Mouse (Mus musculus) heart, embryonic 12.5 days (tissue): ENCODE results near the gene Mical3. TPM values are rescaled to one million over a fixed set of nuclear protein-coding genes. Genes with fewer than 3 reads are reported as not detected.

Experiments used
- ATAC-seq: fragments of 200-750 bp; cut with Nextera tagmentation; 2 replicates; pipeline ENCODE4 v1.8.0; 2017; ENCODE audit warnings: moderate TSS enrichment, moderate library complexity; ENCODE audit not compliant: insufficient number of reproducible peaks, low FRiP score
- H3K27ac ChIP-seq: fragments of 300-500 bp; sonication (generic); 2 replicates; pipeline ENCODE4 v1.5.1; 2016; ENCODE audit warnings: mild to moderate bottlenecking, moderate library complexity; ENCODE audit not compliant: poor library complexity, severe bottlenecking
- H3K27me3 ChIP-seq: fragments of 300-500 bp; sonication (generic); replicated peaks from 2 replicates; pipeline ENCODE4 v1.6.1; 2016; ENCODE audit warnings: mild to moderate bottlenecking, moderate library complexity
- H3K36me3 ChIP-seq: fragments of 300-500 bp; sonication (generic); 2 replicates; pipeline ENCODE4 v1.6.1; 2016; ENCODE audit warnings: mild to moderate bottlenecking, moderate library complexity
- H3K4me1 ChIP-seq: fragments of 300-500 bp; sonication (generic); replicated peaks from 2 replicates; pipeline ENCODE4 v1.6.1; 2016; ENCODE audit warnings: mild to moderate bottlenecking
- H3K4me2 ChIP-seq: fragments of 300-500 bp; sonication (generic); 2 replicates; pipeline ENCODE4 v1.6.1; 2016; ENCODE audit warnings: mild to moderate bottlenecking, moderate library complexity
- H3K4me3 ChIP-seq: fragments of 300-500 bp; sonication (generic); 2 replicates; pipeline ENCODE4 v1.5.1; 2016; ENCODE audit warnings: mild to moderate bottlenecking
- H3K9ac ChIP-seq: fragments of 300-500 bp; sonication (generic); 2 replicates; pipeline ENCODE4 v1.6.1; 2016; ENCODE audit warnings: mild to moderate bottlenecking, moderate library complexity
- H3K9me3 ChIP-seq: fragments of 300-500 bp; sonication (generic); replicated peaks from 2 replicates; pipeline ENCODE4 v1.6.1; 2016; ENCODE audit warnings: mild to moderate bottlenecking, moderate library complexity
- WGBS: fragments of 180-500 bp; shearing (Covaris S2); methylation state at CpG from one replicate; pipeline ENCODE4 v1.1.7; 2016; 5-methylcytosine and 5-hydroxymethylcytosine counted together
- polyA plus RNA-seq: library from polyadenylated mRNA; unstranded; fragments of >200 nt; fragmentation: Nextera tagmentation; extraction: Ambion mirVana; gene quantifications from 2 replicates; pipeline ENCODE4 v1.2.1, GENCODE M21; 2016

The Mical3 gene
- polyA plus RNA-seq, 1 experiment from 2014 or later: 37.4 TPM

GRCm38 (mm10) chr6:120894524-120894923, 236.3 kb downstream of the Mical3 start:
- H3K9me3 ChIP-seq: no peaks in the 10 kb centered on the region
- no peak for ATAC-seq
- peaks cover 45% of the 10 kb centered on the region for H3K36me3 ChIP-seq
- 89% methylated on average over 9 of the region's 9 CpGs for WGBS
- no peak overlapping the region for H3K4me2 ChIP-seq
- peaks cover 36% of the 10 kb centered on the region for H3K4me1 ChIP-seq
- no peak overlapping the region for H3K4me3 ChIP-seq
- H3K27me3 ChIP-seq: no peaks in the 10 kb centered on the region
- no peak overlapping the region for H3K9ac ChIP-seq
- no peak overlapping the region for H3K27ac ChIP-seq

- no peak overlapping the region for H3K9ac ChIP-seq
- H3K4me1 ChIP-seq: peaks cover 36% of the 10 kb centered on the region
- H3K36me3 ChIP-seq: peaks cover 50% of the 10 kb centered on the region
- no peaks in the 10 kb centered on the region for H3K9me3 ChIP-seq
- no peak overlapping the region for H3K4me3 ChIP-seq
- ATAC-seq: no peak
- WGBS: 91% methylated on average over 9 of the region's 9 CpGs
- H3K4me2 ChIP-seq: no peak overlapping the region
- no peak overlapping the region for H3K27ac ChIP-seq
- no peaks in the 10 kb centered on the region for H3K27me3 ChIP-seq
Measured at GRCm38 (mm10) chr6:120894089-120894488, 236.7 kb downstream of the Mical3 start.

- peaks cover 80% of the 10 kb centered on the region for H3K36me3 ChIP-seq
Measured at GRCm38 (mm10) chr6:120886696-120887095, 244.1 kb downstream of the Mical3 start.

GRCm38 (mm10) chr6:120884436-120884835, 246.4 kb downstream of the Mical3 start:
- WGBS: 93% methylated on average over 6 of the region's 6 CpGs
- Histone ChIP-seq H3K9ac (no peak overlapping the region), H3K4me1 (no peaks in the 10 kb centered on the region), H3K36me3 (peaks cover 67% of the 10 kb centered on the region), H3K27ac (no peak overlapping the region), H3K4me3 (no peak overlapping the region), H3K9me3 (peaks cover 8% of the 10 kb centered on the region), H3K4me2 (no peak overlapping the region), H3K27me3 (no peaks in the 10 kb centered on the region)
- no peak for ATAC-seq

More at GRCm38 (mm10) chr6:120886696-120887095, 244.1 kb downstream of the Mical3 start:
- no peak overlapping the region for H3K4me2 ChIP-seq
- peaks cover 13% of the 10 kb centered on the region for H3K4me1 ChIP-seq
- H3K4me3 ChIP-seq: no peak overlapping the region
- no peak overlapping the region for H3K9ac ChIP-seq
- ATAC-seq: no peak
- no peak overlapping the region for H3K27ac ChIP-seq
- H3K27me3 ChIP-seq: no peaks in the 10 kb centered on the region
- WGBS: 86% methylated on average over 17 of the region's 17 CpGs
- H3K9me3 ChIP-seq: peaks cover 8% of the 10 kb centered on the region

Other genes starting within 250 kb of the Mical3 start
- 9.3 and 10.3 TPM in 2 replicates for gene Bid, start 214.1 kb downstream of the Mical3 start, polyA plus RNA-seq
- 6.1 and 6.5 TPM in 2 replicates for gene Pex26, start 52.7 kb upstream of the Mical3 start, polyA plus RNA-seq
- 0.42 and 0.55 TPM in 2 replicates for gene Tuba8, start 79.7 kb upstream of the Mical3 start, polyA plus RNA-seq
- 1.5 and 1.8 TPM in 2 replicates for gene Usp18, start 114.9 kb upstream of the Mical3 start, polyA plus RNA-seq
- 6.9 and 8.7 TPM in 2 replicates for gene Slc6a13, start 169.2 kb upstream of the Mical3 start, polyA plus RNA-seq
- not detected in 2 replicates for gene Slc6a12, start 212.1 kb upstream of the Mical3 start, polyA plus RNA-seq